Mouse (Mus musculus): Measurements from ENCODE around the gene Ccdc50. TPM values are rescaled to one million over a fixed set of nuclear protein-coding genes. Genes with fewer than 3 reads are reported as not detected.
A peak's percentile ranks its signal among the peaks of the same experiment; 100 is the strongest.

The Ccdc50 gene
- polyA plus RNA-seq, 1 experiment from 2014 or later: 66.0 TPM

- no peaks in the 10 kb centered on the region; the same call in 1 of the 2 replicates for H3K36me3 ChIP-seq (ENCODE audit: control insufficient read depth, insufficient read depth, low read length)
- no peaks in the 10 kb centered on the region for H3K27me3 ChIP-seq (ENCODE audit: control insufficient read depth, insufficient read depth, low read length)
- DNase-seq (ENCODE audit: low spot score) (no peak), ATAC-seq (replicated peaks; ENCODE audit: low FRiP score) (no peak)
- no peak overlapping the region for H3K4me2 ChIP-seq (ENCODE audit: low read depth, low read length, severe bottlenecking)
- WGBS: 94% methylated on average over 2 of the region's 2 CpGs
- H3K9ac ChIP-seq (ENCODE audit: low read length): no peak overlapping the region
- no peaks in the 10 kb centered on the region; the same call in 1 of the 2 replicates for H3K4me1 ChIP-seq (replicated peaks; ENCODE audit: control insufficient read depth, insufficient read depth, low read length)
- H3K27ac ChIP-seq (ENCODE audit: low read depth, low read length): no peak overlapping the region
- no peak overlapping the region for H3K4me3 ChIP-seq (ENCODE audit: low read depth, low read length)
- H3K9me3 ChIP-seq (ENCODE audit: control insufficient read depth, low read length): no peaks in the 10 kb centered on the region
Measured at GRCm38 (mm10) chr16:27450655-27451054, 62.0 kb downstream of the Ccdc50 start.

GRCm38 (mm10) chr16:27453396-27453795 is 64.7 kb downstream of the Ccdc50 start:
- no peaks in the 10 kb centered on the region for H3K27me3 ChIP-seq (ENCODE audit: control insufficient read depth, insufficient read depth, low read length)
- H3K4me2 ChIP-seq (ENCODE audit: low read depth, low read length, severe bottlenecking): no peak overlapping the region
- H3K36me3 ChIP-seq (ENCODE audit: control insufficient read depth, insufficient read depth, low read length): no peaks in the 10 kb centered on the region
- no peak overlapping the region for H3K4me3 ChIP-seq (ENCODE audit: low read depth, low read length)
- ATAC-seq (replicated peaks; ENCODE audit: low FRiP score) (no peak), DNase-seq (ENCODE audit: low spot score) (no peak)
- H3K9ac ChIP-seq (ENCODE audit: low read length): no peak overlapping the region
- H3K27ac ChIP-seq (ENCODE audit: low read depth, low read length): no peak overlapping the region
- no peaks in the 10 kb centered on the region; the same call in 1 of the 2 replicates for H3K4me1 ChIP-seq (replicated peaks; ENCODE audit: control insufficient read depth, insufficient read depth, low read length)
- H3K9me3 ChIP-seq (ENCODE audit: control insufficient read depth, low read length): no peaks in the 10 kb centered on the region
- WGBS: 62% methylated on average over 3 of the region's 3 CpGs

- ATAC-seq (replicated peaks; ENCODE audit: low FRiP score) (no peak), DNase-seq (ENCODE audit: low spot score) (no peak)
- Histone ChIP-seq H3K4me2 (ENCODE audit: low read depth, low read length, severe bottlenecking) (no peak overlapping the region), H3K27me3 (ENCODE audit: control insufficient read depth, insufficient read depth, low read length) (no peaks in the 10 kb centered on the region), H3K9me3 (ENCODE audit: control insufficient read depth, low read length) (no peaks in the 10 kb centered on the region), H3K36me3 (ENCODE audit: control insufficient read depth, insufficient read depth, low read length) (no peaks in the 10 kb centered on the region), H3K4me3 (ENCODE audit: low read depth, low read length) (no peak overlapping the region), H3K27ac (ENCODE audit: low read depth, low read length) (no peak overlapping the region), H3K9ac (ENCODE audit: low read length) (no peak overlapping the region), H3K4me1 (replicated peaks; ENCODE audit: control insufficient read depth, insufficient read depth, low read length) (no peaks in the 10 kb centered on the region; the same call in 1 of the 2 replicates)
- WGBS: 84% methylated on average over 2 of the region's 2 CpGs
Measured at GRCm38 (mm10) chr16:27453823-27454222, 65.2 kb downstream of the Ccdc50 start.

- Histone ChIP-seq H3K27ac (ENCODE audit: low read depth, low read length) (no peak overlapping the region), H3K4me2 (ENCODE audit: low read depth, low read length, severe bottlenecking) (no peak overlapping the region), H3K36me3 (ENCODE audit: control insufficient read depth, insufficient read depth, low read length) (no peaks in the 10 kb centered on the region), H3K9ac (ENCODE audit: low read length) (no peak overlapping the region), H3K27me3 (ENCODE audit: control insufficient read depth, insufficient read depth, low read length) (no peaks in the 10 kb centered on the region), H3K4me1 (replicated peaks; ENCODE audit: control insufficient read depth, insufficient read depth, low read length) (no peaks in the 10 kb centered on the region; the same call in 1 of the 2 replicates), H3K9me3 (ENCODE audit: control insufficient read depth, low read length) (no peaks in the 10 kb centered on the region), H3K4me3 (ENCODE audit: low read depth, low read length) (no peak overlapping the region)
- ATAC-seq (replicated peaks; ENCODE audit: low FRiP score) (peak; percentile 80), DNase-seq (ENCODE audit: low spot score) (peak; percentile 87)
- WGBS: 25% methylated on average over 4 of the region's 4 CpGs
Measured at GRCm38 (mm10) chr16:27457273-27457672, 68.6 kb downstream of the Ccdc50 start.

- Histone ChIP-seq H3K27me3 (ENCODE audit: control insufficient read depth, insufficient read depth, low read length) (no peaks in the 10 kb centered on the region), H3K4me2 (ENCODE audit: low read depth, low read length, severe bottlenecking) (no peak overlapping the region), H3K9ac (ENCODE audit: low read length) (no peak overlapping the region), H3K4me1 (replicated peaks; ENCODE audit: control insufficient read depth, insufficient read depth, low read length) (no peaks in the 10 kb centered on the region), H3K36me3 (ENCODE audit: control insufficient read depth, insufficient read depth, low read length) (no peaks in the 10 kb centered on the region), H3K4me3 (ENCODE audit: low read depth, low read length) (no peak overlapping the region), H3K27ac (ENCODE audit: low read depth, low read length) (no peak overlapping the region), H3K9me3 (ENCODE audit: control insufficient read depth, low read length) (no peaks in the 10 kb centered on the region)
- ATAC-seq (replicated peaks; ENCODE audit: low FRiP score) (peak; percentile 56; the same call in 1 of the 2 replicates), DNase-seq (ENCODE audit: low spot score) (peak; percentile 65)
- WGBS: 24% methylated on average over 5 of the region's 5 CpGs
Measured at GRCm38 (mm10) chr16:27468731-27469130, 80.1 kb downstream of the Ccdc50 start.

- Histone ChIP-seq H3K27me3 (ENCODE audit: control insufficient read depth, insufficient read depth, low read length) (no peaks in the 10 kb centered on the region), H3K36me3 (ENCODE audit: control insufficient read depth, insufficient read depth, low read length) (no peaks in the 10 kb centered on the region), H3K9ac (ENCODE audit: low read length) (no peak overlapping the region), H3K27ac (ENCODE audit: low read depth, low read length) (no peak overlapping the region), H3K4me3 (ENCODE audit: low read depth, low read length) (no peak overlapping the region), H3K4me2 (ENCODE audit: low read depth, low read length, severe bottlenecking) (no peak overlapping the region), H3K4me1 (replicated peaks; ENCODE audit: control insufficient read depth, insufficient read depth, low read length) (no peaks in the 10 kb centered on the region), H3K9me3 (ENCODE audit: control insufficient read depth, low read length) (no peaks in the 10 kb centered on the region)
- WGBS: 86% methylated on average over 6 of the region's 6 CpGs
- ATAC-seq (replicated peaks; ENCODE audit: low FRiP score) (no peak), DNase-seq (ENCODE audit: low spot score) (no peak)
Measured at GRCm38 (mm10) chr16:27471389-27471788, 82.7 kb downstream of the Ccdc50 start.

GRCm38 (mm10) chr16:27483834-27484233 is 95.2 kb downstream of the Ccdc50 start:
- H3K27me3 ChIP-seq (ENCODE audit: control insufficient read depth, insufficient read depth, low read length): no peaks in the 10 kb centered on the region
- H3K4me2 ChIP-seq (ENCODE audit: low read depth, low read length, severe bottlenecking): no peak overlapping the region
- H3K9me3 ChIP-seq (ENCODE audit: control insufficient read depth, low read length): no peaks in the 10 kb centered on the region
- no peak overlapping the region for H3K27ac ChIP-seq (ENCODE audit: low read depth, low read length)
- WGBS: 81% methylated on average over 1 of the region's 1 CpGs
- H3K9ac ChIP-seq (ENCODE audit: low read length): no peak overlapping the region
- H3K4me1 ChIP-seq (replicated peaks; ENCODE audit: control insufficient read depth, insufficient read depth, low read length): no peaks in the 10 kb centered on the region
- no peak for ATAC-seq (replicated peaks; ENCODE audit: low FRiP score)
- DNase-seq (ENCODE audit: low spot score): no peak
- no peak overlapping the region for H3K4me3 ChIP-seq (ENCODE audit: low read depth, low read length)
- no peaks in the 10 kb centered on the region for H3K36me3 ChIP-seq (ENCODE audit: control insufficient read depth, insufficient read depth, low read length)

Other genes with a start within 250 kb of the Ccdc50 start
- not detected in 2 replicates for gene Ostn, start 81.4 kb upstream of the Ccdc50 start, polyA plus RNA-seq (2014; fragmentation: Nextera tagmentation; extraction: Ambion mirVana)
- gene Uts2b, start 18.6 kb upstream of the Ccdc50 start, polyA plus RNA-seq (2014; fragmentation: Nextera tagmentation; extraction: Ambion mirVana): not detected in 2 replicates

All from forebrain, embryonic 11.5 days (tissue).